Mouse (Mus musculus): ENCODE measurements around the gene Krtap19-9b. TPM values are rescaled to one million over a fixed set of nuclear protein-coding genes. Genes with fewer than 3 reads are reported as not detected.

Krtap19-9b gene
- polyA plus RNA-seq (2012; ENCODE audit: low replicate concordance): not detected in 2 replicates

GRCm38 (mm10) chr16:88932165-88932564 is at the start of gene Krtap19-9b:
TSS of gene Krtap19-9b (minus strand) at chr16:88932265.

GRCm38 (mm10) chr16:88962773-88963172 is 30.7 kb upstream of the Krtap19-9b start, which contains the start of gene Krtap16-3:
TSS of gene Krtap16-3 (minus strand) at chr16:88962873.

GRCm38 (mm10) chr16:88896357-88896756 is 35.7 kb downstream of the Krtap19-9b start, which contains the start of gene Krtap19-5:
TSS of gene Krtap19-5 (minus strand) at chr16:88896457.

GRCm38 (mm10) chr16:88884989-88885388 is 47.1 kb downstream of the Krtap19-9b start, which contains the start of gene Krtap19-4:
TSS of gene Krtap19-4 (minus strand) at chr16:88885089.

Other genes with a start within 250 kb of the Krtap19-9b start
- gene 2310061N02Rik, start 224.3 kb downstream of the Krtap19-9b start, polyA plus RNA-seq (2012; ENCODE audit: low replicate concordance): not detected in 2 replicates
- gene Krtap13-1, start 203.4 kb downstream of the Krtap19-9b start, polyA plus RNA-seq (2012; ENCODE audit: low replicate concordance): not detected in 2 replicates
- not detected in 2 replicates for gene Krtap13, start 180.6 kb downstream of the Krtap19-9b start, polyA plus RNA-seq (2012; ENCODE audit: low replicate concordance)
- gene 2310034C09Rik, start 173.4 kb downstream of the Krtap19-9b start, polyA plus RNA-seq (2012; ENCODE audit: low replicate concordance): not detected in 2 replicates
- gene 2310057N15Rik, start 158.1 kb downstream of the Krtap19-9b start, polyA plus RNA-seq (2012; ENCODE audit: low replicate concordance): not detected in 2 replicates
- not detected in 2 replicates for gene Gm5965, start 154.4 kb downstream of the Krtap19-9b start, polyA plus RNA-seq (2012; ENCODE audit: low replicate concordance)
- gene Gm20741, start 120.0 kb downstream of the Krtap19-9b start, polyA plus RNA-seq (2012; ENCODE audit: low replicate concordance): not detected in 2 replicates
- gene Krtap15, start 112.0 kb downstream of the Krtap19-9b start, polyA plus RNA-seq (2012; ENCODE audit: low replicate concordance): not detected in 2 replicates
- gene Krtap14, start 106.1 kb downstream of the Krtap19-9b start, polyA plus RNA-seq (2012; ENCODE audit: low replicate concordance): not detected in 2 replicates
- gene Krtap19-1, start 62.9 kb downstream of the Krtap19-9b start, polyA plus RNA-seq (2012; ENCODE audit: low replicate concordance): not detected in 2 replicates
- not detected in 2 replicates for gene Krtap19-2, start 58.0 kb downstream of the Krtap19-9b start, polyA plus RNA-seq (2012; ENCODE audit: low replicate concordance)
- gene Krtap19-3, start 54.2 kb downstream of the Krtap19-9b start, polyA plus RNA-seq (2012; ENCODE audit: low replicate concordance): not detected in 2 replicates
- gene Krtap19-4, start 47.2 kb downstream of the Krtap19-9b start, polyA plus RNA-seq (2012; ENCODE audit: low replicate concordance): not detected in 2 replicates
- not detected in 2 replicates for gene Krtap19-5, start 35.8 kb downstream of the Krtap19-9b start, polyA plus RNA-seq (2012; ENCODE audit: low replicate concordance)
- gene Krtap16-3, start 30.6 kb upstream of the Krtap19-9b start, polyA plus RNA-seq (2012; ENCODE audit: low replicate concordance): not detected in 2 replicates
- not detected in 2 replicates for gene Krtap22-2, start 78.5 kb upstream of the Krtap19-9b start, polyA plus RNA-seq (2012; ENCODE audit: low replicate concordance)
- not detected in 2 replicates for gene Gm10229, start 83.0 kb upstream of the Krtap19-9b start, polyA plus RNA-seq (2012; ENCODE audit: low replicate concordance)
- not detected in 2 replicates for gene Krtap6-1, start 99.4 kb upstream of the Krtap19-9b start, polyA plus RNA-seq (2012; ENCODE audit: low replicate concordance)
- gene Gm10228, start 109.2 kb upstream of the Krtap19-9b start, polyA plus RNA-seq (2012; ENCODE audit: low replicate concordance): not detected in 2 replicates
- not detected in 2 replicates for gene Krtap6-5, start 115.6 kb upstream of the Krtap19-9b start, polyA plus RNA-seq (2012; ENCODE audit: low replicate concordance)
- not detected in 2 replicates for gene 1110025L11Rik, start 131.7 kb upstream of the Krtap19-9b start, polyA plus RNA-seq (2012; ENCODE audit: low replicate concordance)
- gene Krtap6-3, start 151.8 kb upstream of the Krtap19-9b start, polyA plus RNA-seq (2012; ENCODE audit: low replicate concordance): not detected in 2 replicates
- not detected in 2 replicates for gene Gm6358, start 208.6 kb upstream of the Krtap19-9b start, polyA plus RNA-seq (2012; ENCODE audit: low replicate concordance)
- not detected in 2 replicates for gene Gm10061, start 218.8 kb upstream of the Krtap19-9b start, polyA plus RNA-seq (2012; ENCODE audit: low replicate concordance)
- not detected in 2 replicates for gene Gm9789, start 225.7 kb upstream of the Krtap19-9b start, polyA plus RNA-seq (2012; ENCODE audit: low replicate concordance)
- gene Gm7735, start 237.2 kb upstream of the Krtap19-9b start, polyA plus RNA-seq (2012; ENCODE audit: low replicate concordance): not detected in 2 replicates
- not detected in 2 replicates for gene 1110057P08Rik, start 242.5 kb upstream of the Krtap19-9b start, polyA plus RNA-seq (2012; ENCODE audit: low replicate concordance)